12 mouse cellular contexts compared by ENCODE assay signal in the genomic region with DNA sequence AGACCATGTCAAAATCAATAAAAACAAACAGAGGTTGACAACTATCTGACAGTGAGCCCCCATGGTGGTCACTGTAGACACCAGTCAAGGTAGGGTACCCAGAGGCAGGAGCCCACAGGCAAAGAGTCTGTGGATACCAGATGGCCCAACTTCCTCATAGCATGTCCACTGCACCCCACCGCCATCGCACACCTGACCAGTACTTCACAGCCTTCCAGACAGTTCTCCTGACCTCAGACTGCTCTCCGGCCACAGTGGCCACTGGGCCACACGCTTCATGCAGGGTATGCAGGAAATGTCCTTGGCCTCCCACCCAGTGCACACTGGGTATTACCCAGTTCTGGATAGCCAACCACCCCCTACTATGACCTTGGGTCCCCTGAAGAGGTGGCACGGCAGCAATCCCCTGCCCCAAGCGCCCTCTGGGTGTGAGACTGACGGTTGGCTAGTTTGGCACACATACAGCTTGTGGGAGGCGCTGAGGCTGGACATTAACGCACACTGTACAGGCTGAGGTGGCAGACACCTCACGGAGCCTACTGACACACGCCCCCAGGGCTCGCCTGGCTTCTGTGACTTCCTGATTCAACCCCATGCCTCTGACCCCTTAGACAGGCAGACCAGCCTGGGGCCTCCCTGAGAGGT. TPM values are rescaled to one million over a fixed set of nuclear protein-coding genes. Genes with fewer than 3 reads are reported as not detected.
DNase-seq lines count a peak whose midpoint lies in the region; ATAC-seq and TF ChIP-seq lines count a peak whose summit lies in the region.
"Had no signal": no experiment of that assay in that cellular context is flagged by ENCODE, and none has a peak within 500 bp of the region (broad histone marks: within the 10 kb centered on the region; RNA-seq: fewer than 3 reads in every experiment).

No protein-coding gene starts in this region.

- no peak overlapping the region for H3K4me3 ChIP-seq in heart, embryonic 10.5 days
- H3K4me3 ChIP-seq in limb, embryonic 12.5 days (replicated peaks), result no peak overlapping the region
- no peak overlapping the region for H3K4me3 ChIP-seq in limb, embryonic 10.5 days
- peak overlapping the region; percentile 39; the same call in 1 of the 2 replicates for H3K4me3 ChIP-seq in G1E (ENCODE audit: low read depth, low read length)
- no peak overlapping the region for H3K4me3 ChIP-seq in liver, embryonic 15.5 days (replicated peaks)
- H3K4me3 ChIP-seq: embryonic facial prominence, embryonic 15.5 days had no signal

- no peaks in the 10 kb centered on the region for H3K9me3 ChIP-seq in heart, embryonic 10.5 days
- H3K9me3 ChIP-seq in limb, embryonic 12.5 days, result no peaks in the 10 kb centered on the region
- H3K9me3 ChIP-seq in limb, embryonic 10.5 days (replicated peaks), result no peaks in the 10 kb centered on the region
- no peaks in the 10 kb centered on the region for H3K9me3 ChIP-seq in G1E (replicated peaks)
- H3K9me3 ChIP-seq in liver, embryonic 15.5 days (replicated peaks), result no peaks in the 10 kb centered on the region
- H3K9me3 ChIP-seq: embryonic facial prominence, embryonic 15.5 days had no signal

- H3K9ac ChIP-seq in limb, embryonic 12.5 days (replicated peaks), result 0 out of 2 replicates have a peak overlapping the region, but pooled peaks have one; percentile 27
- 0 out of 2 replicates have a peak overlapping the region, but pooled peaks have one; percentile 1 for H3K9ac ChIP-seq in liver, embryonic 15.5 days
- H3K9ac ChIP-seq: embryonic facial prominence, embryonic 15.5 days; forebrain, postnatal 0 days had no signal

- no peaks in the 10 kb centered on the region for H3K27me3 ChIP-seq in heart, embryonic 10.5 days (ENCODE audit: insufficient read depth, poor library complexity, severe bottlenecking)
- H3K27me3 ChIP-seq in limb, embryonic 12.5 days, result no peaks in the 10 kb centered on the region
- no peaks in the 10 kb centered on the region for H3K27me3 ChIP-seq in limb, embryonic 10.5 days (ENCODE audit: low read depth, poor library complexity, severe bottlenecking)
- H3K27me3 ChIP-seq in G1E (ENCODE audit: insufficient read depth, low read length), result no peaks in the 10 kb centered on the region
- H3K27me3 ChIP-seq in liver, embryonic 15.5 days, result no peaks in the 10 kb centered on the region
- H3K27me3 ChIP-seq: embryonic facial prominence, embryonic 15.5 days had no signal

- peaks cover 58% of the 10 kb centered on the region for H3K4me1 ChIP-seq in heart, embryonic 10.5 days
- no peaks in the 10 kb centered on the region for H3K4me1 ChIP-seq in limb, embryonic 12.5 days (replicated peaks)
- H3K4me1 ChIP-seq in limb, embryonic 10.5 days, result peaks cover 22% of the 10 kb centered on the region
- peaks cover 93% of the 10 kb centered on the region for H3K4me1 ChIP-seq in G1E (ENCODE audit: insufficient read depth, low read depth, low read length)
- peaks cover 84% of the 10 kb centered on the region for H3K4me1 ChIP-seq in liver, embryonic 15.5 days (replicated peaks)

- no peak for ATAC-seq in limb, embryonic 12.5 days (ENCODE audit: insufficient number of reproducible peaks, insufficient read depth, low FRiP score, low TSS enrichment, low read depth)
- ATAC-seq in G1E (ENCODE audit: extremely low read depth, insufficient number of reproducible peaks, low FRiP score, poor library complexity, severe bottlenecking), result no peak
- no peak for ATAC-seq in liver, embryonic 15.5 days (ENCODE audit: insufficient read depth)
- ATAC-seq: forebrain, postnatal 0 days; inflammation-experienced regulatory T-cells, adult 6 months had no signal

- no peak overlapping the region for H3K4me2 ChIP-seq in limb, embryonic 12.5 days
- no peak overlapping the region for H3K4me2 ChIP-seq in liver, embryonic 15.5 days
- H3K4me2 ChIP-seq: embryonic facial prominence, embryonic 15.5 days had no signal

- TF ChIP-seq CTCF in G1E (IDR thresholded peaks at IDR 0.05; ENCODE audit: low read depth, low read length), result no peak

- WGBS in heart, embryonic 10.5 days, result 93% methylated on average over 12 of the region's 12 CpGs
- WGBS in limb, embryonic 12.5 days, result 88% methylated on average over 12 of the region's 12 CpGs
- 95% methylated on average over 12 of the region's 12 CpGs for WGBS in limb, embryonic 10.5 days
- 74% methylated on average over 12 of the region's 12 CpGs for WGBS in liver, embryonic 15.5 days (ENCODE audit: insufficient replicate concordance)

- no peak for DNase-seq in heart, embryonic 10.5 days (ENCODE audit: low spot score)
- no peak for DNase-seq in heart, adult 8-10 months (ENCODE audit: low spot score)
- DNase-seq in limb, embryonic 10.5 days (ENCODE audit: low spot score), result no peak
- no peak for DNase-seq in G1E (ENCODE audit: low spot score)
- no peak for DNase-seq in Muller cell, postnatal 12 days (ENCODE audit: inconsistent ontology term)
- DNase-seq in cerebellum, adult 9-11 months, result no peak
- DNase-seq: cerebellum, adult 9-10 months; forebrain, postnatal 0 days had no signal

- peaks cover 53% of the 10 kb centered on the region for H3K36me3 ChIP-seq in heart, embryonic 10.5 days
- H3K36me3 ChIP-seq in limb, embryonic 12.5 days, result peaks cover 65% of the 10 kb centered on the region
- H3K36me3 ChIP-seq in limb, embryonic 10.5 days, result peaks cover 52% of the 10 kb centered on the region
- H3K36me3 ChIP-seq in G1E (replicated peaks), result peaks cover 92% of the 10 kb centered on the region
- H3K36me3 ChIP-seq in liver, embryonic 15.5 days (replicated peaks), result peaks cover 46% of the 10 kb centered on the region

- 0 out of 2 replicates have a peak overlapping the region, but pooled peaks have one; percentile 1 for H3K27ac ChIP-seq in heart, embryonic 10.5 days
- no peak overlapping the region for H3K27ac ChIP-seq in limb, embryonic 12.5 days
- no peak overlapping the region for H3K27ac ChIP-seq in limb, embryonic 10.5 days
- peak overlapping the region; percentile 76 for H3K27ac ChIP-seq in liver, embryonic 15.5 days (replicated peaks)
- H3K27ac ChIP-seq: embryonic facial prominence, embryonic 15.5 days had no signal

RNA-seq across cellular contexts. Expression of gene Mob3a, which starts 8.3 kb away (rescaled TPM):
- polyA plus RNA-seq in heart, embryonic 10.5 days (2016; fragmentation: Nextera tagmentation; extraction: Ambion mirVana), result 54.8 and 56.8 TPM in 2 replicates
- total RNA-seq in heart, adult 8-10 months (2022), result 1 to 10 TPM; 3.8 to 6.0 (median 5.4) TPM
- polyA plus RNA-seq in limb, embryonic 12.5 days (2016; fragmentation: Nextera tagmentation; extraction: Ambion mirVana), result 51.1 and 51.7 TPM in 2 replicates
- 48.2 and 54.7 TPM in 2 replicates for polyA plus RNA-seq in limb, embryonic 10.5 days (2016; fragmentation: Nextera tagmentation; extraction: Ambion mirVana)
- total RNA-seq in G1E (2014; fragmentation: Nextera tagmentation) (44.4 and 52.8 TPM in 2 replicates), G1E (2017) (53.8 and 61.8 TPM in 2 replicates)
- 45.8 and 54.2 TPM in 2 replicates for polyA plus RNA-seq in G1E (2012)
- 28.0 and 31.6 TPM in 2 replicates for polyA plus RNA-seq in liver, embryonic 15.5 days (2015; fragmentation: Nextera tagmentation; extraction: Ambion mirVana)

RNA-seq across cellular contexts. Expression of gene Izumo4, which starts 8.5 kb away (rescaled TPM):
- 12.8 and 14.4 TPM in 2 replicates for polyA plus RNA-seq in heart, embryonic 10.5 days (2016; fragmentation: Nextera tagmentation; extraction: Ambion mirVana)
- 1 to 10 TPM; 2.2 to 5.3 (median 3.6) TPM for total RNA-seq in heart, adult 8-10 months (2022)
- 12.5 and 16.5 TPM in 2 replicates for polyA plus RNA-seq in limb, embryonic 12.5 days (2016; fragmentation: Nextera tagmentation; extraction: Ambion mirVana)
- 8.6 and 10.8 TPM in 2 replicates for polyA plus RNA-seq in limb, embryonic 10.5 days (2016; fragmentation: Nextera tagmentation; extraction: Ambion mirVana)
- 2.3 and 7.4 TPM in 2 replicates for total RNA-seq in G1E (2014; fragmentation: Nextera tagmentation)
- 5.9 and 10.3 TPM in 2 replicates for total RNA-seq in G1E (2017)
- polyA plus RNA-seq in G1E (2012), result 7.5 and 8.2 TPM in 2 replicates
- polyA plus RNA-seq in liver, embryonic 15.5 days (2015; fragmentation: Nextera tagmentation; extraction: Ambion mirVana), result 7.1 and 8.1 TPM in 2 replicates

RNA-seq across cellular contexts. Expression of gene Mknk2, which starts 15.6 kb away (rescaled TPM):
- 90.8 and 92.0 TPM in 2 replicates for polyA plus RNA-seq in heart, embryonic 10.5 days (2016; fragmentation: Nextera tagmentation; extraction: Ambion mirVana)
- total RNA-seq in heart, adult 8-10 months (2022), result 100 to 1,000 TPM; 197 to 243 (median 216) TPM
- polyA plus RNA-seq in limb, embryonic 12.5 days (2016; fragmentation: Nextera tagmentation; extraction: Ambion mirVana), result 122 and 124 TPM in 2 replicates
- polyA plus RNA-seq in limb, embryonic 10.5 days (2016; fragmentation: Nextera tagmentation; extraction: Ambion mirVana), result 137 and 153 TPM in 2 replicates
- total RNA-seq in G1E (2014; fragmentation: Nextera tagmentation), result 127 and 140 TPM in 2 replicates
- 70.4 and 72.2 TPM in 2 replicates for total RNA-seq in G1E (2017)
- 455 and 521 TPM in 2 replicates for polyA plus RNA-seq in G1E (2012)
- polyA plus RNA-seq in liver, embryonic 15.5 days (2015; fragmentation: Nextera tagmentation; extraction: Ambion mirVana), result 74.9 and 84.6 TPM in 2 replicates

RNA-seq across cellular contexts. Expression of gene Btbd2, which starts 36.7 kb away (rescaled TPM):
- 59.0 and 69.9 TPM in 2 replicates for polyA plus RNA-seq in heart, embryonic 10.5 days (2016; fragmentation: Nextera tagmentation; extraction: Ambion mirVana)
- total RNA-seq in heart, adult 8-10 months (2022), result 10 to 100 TPM; 44.0 to 52.5 (median 48.5) TPM
- polyA plus RNA-seq in limb, embryonic 12.5 days (2016; fragmentation: Nextera tagmentation; extraction: Ambion mirVana), result 95.8 and 102 TPM in 2 replicates
- 84.9 and 98.6 TPM in 2 replicates for polyA plus RNA-seq in limb, embryonic 10.5 days (2016; fragmentation: Nextera tagmentation; extraction: Ambion mirVana)
- total RNA-seq in G1E (2014; fragmentation: Nextera tagmentation) (11.1 and 19.7 TPM in 2 replicates), G1E (2017) (17.9 and 19.2 TPM in 2 replicates)
- polyA plus RNA-seq in G1E (2012), result 96.3 and 102 TPM in 2 replicates
- 14.4 and 15.9 TPM in 2 replicates for polyA plus RNA-seq in liver, embryonic 15.5 days (2015; fragmentation: Nextera tagmentation; extraction: Ambion mirVana)

RNA-seq across cellular contexts. Expression of gene Ap3d1, which starts 48.5 kb away (rescaled TPM):
- polyA plus RNA-seq in heart, embryonic 10.5 days (2016; fragmentation: Nextera tagmentation; extraction: Ambion mirVana), result 53.1 and 60.4 TPM in 2 replicates
- 10 to 100 TPM; 41.2 to 44.5 (median 43.4) TPM for total RNA-seq in heart, adult 8-10 months (2022)
- polyA plus RNA-seq in limb, embryonic 12.5 days (2016; fragmentation: Nextera tagmentation; extraction: Ambion mirVana), result 73.8 and 76.8 TPM in 2 replicates
- 54.6 and 60.6 TPM in 2 replicates for polyA plus RNA-seq in limb, embryonic 10.5 days (2016; fragmentation: Nextera tagmentation; extraction: Ambion mirVana)
- total RNA-seq in G1E (2014; fragmentation: Nextera tagmentation), result 121 and 133 TPM in 2 replicates
- total RNA-seq in G1E (2017), result 72.3 and 88.3 TPM in 2 replicates
- polyA plus RNA-seq in G1E (2012), result 37.4 and 39.4 TPM in 2 replicates
- polyA plus RNA-seq in liver, embryonic 15.5 days (2015; fragmentation: Nextera tagmentation; extraction: Ambion mirVana), result 20.2 and 21.8 TPM in 2 replicates

Comparison
In these comparisons a context has a peak if more than half of its experiments do, and no peak if none do; other contexts are left out.
1. H3K27ac ChIP-seq: peak in heart, embryonic 10.5 days (single experiment) and liver, embryonic 15.5 days (single experiment); none in limb, embryonic 12.5 days (single experiment) and limb, embryonic 10.5 days (single experiment).